Mouse (Mus musculus) retina, postnatal 1 day (tissue): Measurements from ENCODE around the gene Gm20388.
"Not testable (repeated sequence)": the region's sequence is repeated elsewhere in the genome, so short reads cannot be mapped to it uniquely, and the experiment has no call there.

ENCODE experiments used
- DNase-seq: peaks from one replicate; pipeline ENCODE4 v3.0.0-alpha.2; 2012

The Gm20388 gene

GRCm38 (mm10) chr8:122303451-122303850, 2392.8 kb downstream of the Gm20388 start:
- DNase-seq, result no peak

GRCm38 (mm10) chr8:122304058-122304457, 2393.4 kb downstream of the Gm20388 start:
- peak; percentile 50 for DNase-seq

GRCm38 (mm10) chr8:122306660-122307399, 2396.2 kb downstream of the Gm20388 start:
- no peak for DNase-seq

- DNase-seq, result no peak
Observed at GRCm38 (mm10) chr8:122307836-122308235, 2397.2 kb downstream of the Gm20388 start.

GRCm38 (mm10) chr8:122309272-122309671, 2398.6 kb downstream of the Gm20388 start:
- no peak for DNase-seq

GRCm38 (mm10) chr8:122311115-122311514, 2400.5 kb downstream of the Gm20388 start:
- no peak for DNase-seq

GRCm38 (mm10) chr8:122312553-122312952, 2401.9 kb downstream of the Gm20388 start:
- DNase-seq, result no peak

- DNase-seq, result no peak
Observed at GRCm38 (mm10) chr8:122313310-122313709, 2402.7 kb downstream of the Gm20388 start.

- no peak for DNase-seq
Observed at GRCm38 (mm10) chr8:122314899-122315496, 2404.4 kb downstream of the Gm20388 start.

GRCm38 (mm10) chr8:122316402-122316801, 2405.8 kb downstream of the Gm20388 start:
- no peak for DNase-seq

GRCm38 (mm10) chr8:122317918-122318475, 2407.4 kb downstream of the Gm20388 start:
- no peak for DNase-seq

- no peak for DNase-seq
Observed at GRCm38 (mm10) chr8:122319045-122319707, 2408.5 kb downstream of the Gm20388 start.

- DNase-seq, result no peak
Observed at GRCm38 (mm10) chr8:122319708-122320075, 2409.1 kb downstream of the Gm20388 start.

- no peak for DNase-seq
Observed at GRCm38 (mm10) chr8:122320541-122320940, 2409.9 kb downstream of the Gm20388 start.

GRCm38 (mm10) chr8:122321455-122321921, 2410.8 kb downstream of the Gm20388 start:
- DNase-seq, result no peak

GRCm38 (mm10) chr8:122322126-122322525, 2411.5 kb downstream of the Gm20388 start:
- DNase-seq, result no peak

GRCm38 (mm10) chr8:122322792-122323191, 2412.2 kb downstream of the Gm20388 start:
- DNase-seq, result no peak

GRCm38 (mm10) chr8:122323951-122324402, 2413.3 kb downstream of the Gm20388 start:
- not testable (repeated sequence) for DNase-seq

GRCm38 (mm10) chr8:122325196-122325595, 2414.6 kb downstream of the Gm20388 start:
- no peak for DNase-seq

GRCm38 (mm10) chr8:122326114-122326542, 2415.5 kb downstream of the Gm20388 start:
- no peak for DNase-seq

GRCm38 (mm10) chr8:122329072-122329471, 2418.4 kb downstream of the Gm20388 start:
- DNase-seq, result no peak

GRCm38 (mm10) chr8:122329553-122330239, 2419.1 kb downstream of the Gm20388 start:
- DNase-seq, result no peak
